Mouse (Mus musculus): ENCODE measurements around the gene Jtb. TPM values are rescaled to one million over a fixed set of nuclear protein-coding genes. Genes with fewer than 3 reads are reported as not detected.

The Jtb gene
- polyA plus RNA-seq, 1 experiment from 2014 or later: 90.3 TPM

DNA sequence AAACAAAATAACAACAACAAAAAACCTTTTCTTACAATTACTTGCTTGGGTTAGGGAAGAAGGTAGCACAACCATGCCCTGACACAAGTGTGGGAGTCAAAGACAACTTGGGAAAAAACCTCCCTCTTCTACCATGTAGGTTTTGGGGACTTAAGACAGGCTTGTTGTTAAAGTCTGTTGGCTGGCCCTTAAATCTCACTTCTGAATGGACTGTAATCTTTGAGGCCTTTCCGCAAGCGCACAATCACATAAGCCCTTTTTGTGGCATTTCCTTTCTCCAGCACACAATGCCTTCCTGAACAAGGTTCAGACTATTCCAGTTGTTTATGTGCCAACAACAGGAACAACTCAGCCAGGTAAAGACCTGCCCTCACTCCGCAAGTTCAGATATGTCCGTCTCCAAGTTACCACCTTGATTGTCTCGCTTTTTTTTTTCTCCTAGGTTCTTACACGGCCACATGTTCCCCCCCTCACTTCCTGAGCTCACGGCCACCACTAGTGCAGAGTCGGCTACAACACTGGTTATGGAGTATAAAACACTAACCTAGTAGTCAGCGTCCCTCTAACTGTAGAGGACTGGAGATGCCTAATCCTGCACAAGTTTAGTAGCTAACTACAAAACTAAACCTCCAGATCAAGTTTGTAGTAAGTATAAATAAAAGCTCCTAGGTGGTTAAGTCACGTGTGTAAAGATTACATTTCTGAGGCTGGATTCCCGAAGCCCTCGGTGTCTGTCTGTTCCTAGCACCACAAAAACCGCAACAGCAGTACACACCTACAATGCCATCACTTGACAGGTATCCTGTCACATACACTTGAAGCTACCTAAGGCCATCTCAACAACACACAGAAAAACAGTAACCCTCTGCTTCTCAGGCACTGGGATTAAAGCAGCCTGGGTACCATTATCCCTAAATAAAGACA is 19.7 kb upstream of the Jtb start:
- Histone ChIP-seq H3K9ac (peak overlapping the region; percentile 88), H3K4me2 (peak overlapping the region; percentile 95), H3K36me3 (peaks cover 58% of the 10 kb centered on the region), H3K27ac (replicated peaks) (no peak overlapping the region), H3K9me3 (no peaks in the 10 kb centered on the region), H3K4me3 (peak overlapping the region; percentile 76), H3K27me3 (no peaks in the 10 kb centered on the region), H3K4me1 (replicated peaks) (peaks cover 32% of the 10 kb centered on the region)
- no peak for ATAC-seq (ENCODE audit: low read depth)
- WGBS: 86% methylated on average over 13 of the region's 13 CpGs

DNA sequence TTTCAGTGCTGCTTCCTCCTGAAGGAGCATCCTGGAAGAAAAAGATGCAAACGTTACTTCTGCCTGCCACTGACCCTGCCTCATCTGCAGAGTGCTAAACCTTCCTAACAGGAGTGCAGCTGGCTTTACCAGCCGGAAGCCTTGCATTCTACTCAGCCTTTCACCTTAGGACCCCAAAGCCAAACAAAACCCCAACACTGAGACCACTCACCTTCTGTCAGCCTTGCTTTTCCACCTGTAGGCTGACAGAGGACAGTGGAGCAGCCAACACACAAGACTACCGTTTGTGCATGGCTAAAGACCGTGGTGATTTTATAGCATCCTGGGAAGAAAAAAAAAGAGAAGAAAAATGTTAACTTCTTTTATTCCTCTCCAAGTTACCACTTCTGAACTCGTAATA is 18.7 kb upstream of the Jtb start:
- WGBS: 13% methylated on average over 5 of the region's 5 CpGs
- Histone ChIP-seq H3K4me2 (peak overlapping the region; percentile 95), H3K27ac (replicated peaks) (peak overlapping the region; percentile 86), H3K9ac (peak overlapping the region; percentile 88), H3K9me3 (no peaks in the 10 kb centered on the region), H3K36me3 (peaks cover 50% of the 10 kb centered on the region), H3K27me3 (no peaks in the 10 kb centered on the region), H3K4me3 (peak overlapping the region; percentile 76), H3K4me1 (replicated peaks) (peaks cover 32% of the 10 kb centered on the region)
- ATAC-seq (ENCODE audit: low read depth): no peak

DNA sequence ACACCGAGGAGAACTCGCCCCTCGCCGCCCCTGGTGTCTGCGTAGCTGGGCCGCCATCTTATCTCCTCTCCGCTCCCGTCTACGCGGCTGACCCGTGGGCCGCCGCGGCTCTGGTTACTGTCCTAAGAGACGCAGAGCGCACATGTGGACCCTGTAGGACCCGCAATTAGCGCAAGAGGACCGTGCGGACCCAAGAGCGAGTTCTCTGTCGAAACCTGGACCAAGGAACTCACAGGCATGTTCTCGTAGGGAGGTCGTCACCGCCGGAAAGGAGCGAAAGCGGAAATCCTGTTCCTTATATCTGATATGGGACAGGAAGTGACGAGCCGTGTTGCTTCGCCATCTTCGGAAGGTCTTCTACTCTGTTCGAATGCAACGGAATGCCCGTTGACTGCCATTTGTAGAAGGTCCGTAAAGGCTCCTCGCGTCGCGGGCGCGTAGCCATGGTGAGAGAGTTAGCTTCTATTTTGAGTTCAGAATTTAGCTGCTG is 18.0 kb upstream of the Jtb start, which contains the start of the genes Rps27 and Rab13:
TSS of gene Rps27 (minus strand) at position 275 of the 490 bp plus-strand sequence.
TSS of gene Rab13 (plus strand) at position 319 of the 490 bp plus-strand sequence.
- H3K9ac ChIP-seq: peak within 1 kb of the TSS; percentile 88
- H3K4me2 ChIP-seq: peak within 1 kb of the TSS; percentile 95
- H3K4me1 ChIP-seq (replicated peaks): peaks cover 32% of the 10 kb centered on the region
- peaks cover 43% of the 10 kb centered on the region for H3K36me3 ChIP-seq
- peak; percentile 96 for ATAC-seq (ENCODE audit: low read depth)
- peak within 1 kb of the TSS; percentile 86 for H3K27ac ChIP-seq (replicated peaks)
- H3K9me3 ChIP-seq: no peaks in the 10 kb centered on the region
- peak within 1 kb of the TSS; percentile 76 for H3K4me3 ChIP-seq
- under 1% methylated on average over 42 of the region's 42 CpGs for WGBS
- H3K27me3 ChIP-seq: no peaks in the 10 kb centered on the region

DNA sequence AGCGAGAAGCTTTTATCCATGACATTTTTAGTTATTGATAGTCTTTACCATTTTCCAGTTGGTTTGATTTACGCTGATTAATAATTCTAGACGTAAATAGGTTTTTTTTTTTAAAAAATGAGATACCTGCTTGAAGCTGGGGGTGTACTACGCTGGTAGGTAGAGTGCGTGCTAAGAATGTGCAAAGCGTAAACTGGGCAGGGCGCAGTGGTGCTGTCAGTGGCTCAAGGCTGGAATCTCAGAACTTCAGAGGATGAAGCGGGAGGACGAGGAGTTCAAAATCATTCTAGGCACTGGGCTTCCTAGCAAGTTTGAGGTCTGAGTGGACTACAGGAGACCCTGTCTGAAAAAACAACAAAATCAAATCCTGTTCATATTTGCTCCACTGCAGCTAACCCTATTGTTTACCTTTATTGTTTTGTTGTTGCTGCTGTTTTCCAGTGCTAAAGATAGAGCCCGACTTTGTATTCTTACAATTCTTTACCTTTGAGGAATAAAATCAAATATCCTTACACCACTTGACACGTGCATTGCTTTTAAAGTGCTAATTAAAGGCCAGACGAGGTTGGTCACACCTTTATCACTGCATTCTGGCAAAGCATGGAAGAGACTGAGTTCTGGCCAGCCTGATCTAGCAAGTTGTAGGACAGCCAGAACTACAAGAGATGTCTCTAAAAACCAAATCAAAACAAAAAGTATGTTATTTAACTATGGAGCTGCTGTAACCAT is 17.3 kb upstream of the Jtb start:
- Histone ChIP-seq H3K27me3 (no peaks in the 10 kb centered on the region), H3K4me2 (peak overlapping the region; percentile 95), H3K36me3 (peaks cover 36% of the 10 kb centered on the region), H3K27ac (replicated peaks) (peak overlapping the region; percentile 69; the same call in 1 of the 2 replicates), H3K9me3 (no peaks in the 10 kb centered on the region), H3K4me3 (peak overlapping the region; percentile 76), H3K4me1 (replicated peaks) (peaks cover 32% of the 10 kb centered on the region), H3K9ac (peak overlapping the region; percentile 60)
- peak; percentile 60 for ATAC-seq (ENCODE audit: low read depth)
- WGBS: 11% methylated on average over 12 of the region's 12 CpGs

- Histone ChIP-seq H3K27ac (replicated peaks) (no peak overlapping the region), H3K36me3 (peaks cover 18% of the 10 kb centered on the region), H3K4me1 (replicated peaks) (peaks cover 37% of the 10 kb centered on the region), H3K9ac (no peak overlapping the region), H3K27me3 (no peaks in the 10 kb centered on the region), H3K9me3 (no peaks in the 10 kb centered on the region), H3K4me3 (no peak overlapping the region), H3K4me2 (no peak overlapping the region)
- ATAC-seq (ENCODE audit: low read depth): no peak
- 38% methylated on average over 1 of the region's 1 CpGs for WGBS
These were observed 15.5 kb upstream of the Jtb start for GRCm38 (mm10) chr3:90215825-90216380.

DNA sequence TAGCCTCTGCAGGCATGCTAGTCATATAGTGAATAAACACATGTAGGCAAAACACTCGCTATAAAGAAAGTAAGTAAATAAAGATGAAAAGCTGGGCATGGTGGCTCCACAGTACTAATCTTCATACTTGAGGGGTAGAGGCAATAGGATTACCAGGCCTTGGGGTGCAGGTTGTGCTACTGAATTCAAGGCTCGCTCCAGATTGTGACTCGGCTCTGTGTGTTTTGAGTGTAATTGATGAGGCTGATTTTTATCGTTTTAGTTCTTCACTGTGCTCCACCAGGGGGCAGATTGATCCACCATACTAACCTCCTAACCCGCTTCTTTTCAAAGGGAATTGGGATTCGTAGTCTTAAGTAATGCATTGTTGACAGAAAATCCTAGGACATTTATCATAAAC is 11.3 kb upstream of the Jtb start:
- peak overlapping the region; percentile 68 for H3K27ac ChIP-seq (replicated peaks)
- peak overlapping the region; percentile 69 for H3K9ac ChIP-seq
- no peaks in the 10 kb centered on the region for H3K27me3 ChIP-seq
- peak overlapping the region; percentile 40 for H3K4me3 ChIP-seq
- peaks cover 19% of the 10 kb centered on the region for H3K4me1 ChIP-seq (replicated peaks)
- WGBS: 10% methylated on average over 6 of the region's 6 CpGs
- H3K9me3 ChIP-seq: no peaks in the 10 kb centered on the region
- peak overlapping the region; percentile 79 for H3K4me2 ChIP-seq
- peak; percentile 65; the same call in 1 of the 2 replicates for ATAC-seq (ENCODE audit: low read depth)
- peaks cover 9% of the 10 kb centered on the region; the same call in 1 of the 2 replicates for H3K36me3 ChIP-seq

GRCm38 (mm10) chr3:90220531-90220951 is 10.9 kb upstream of the Jtb start:
- under 1% methylated on average over 19 of the region's 20 CpGs for WGBS
- no peaks in the 10 kb centered on the region for H3K9me3 ChIP-seq
- H3K4me3 ChIP-seq: peak overlapping the region; percentile 40
- peaks cover 19% of the 10 kb centered on the region for H3K4me1 ChIP-seq (replicated peaks)
- ATAC-seq (ENCODE audit: low read depth): peak; percentile 59
- H3K4me2 ChIP-seq: peak overlapping the region; percentile 79
- H3K27ac ChIP-seq (replicated peaks): peak overlapping the region; percentile 68
- peaks cover 13% of the 10 kb centered on the region; the same call in 1 of the 2 replicates for H3K36me3 ChIP-seq
- H3K27me3 ChIP-seq: no peaks in the 10 kb centered on the region
- H3K9ac ChIP-seq: peak overlapping the region; percentile 69

DNA sequence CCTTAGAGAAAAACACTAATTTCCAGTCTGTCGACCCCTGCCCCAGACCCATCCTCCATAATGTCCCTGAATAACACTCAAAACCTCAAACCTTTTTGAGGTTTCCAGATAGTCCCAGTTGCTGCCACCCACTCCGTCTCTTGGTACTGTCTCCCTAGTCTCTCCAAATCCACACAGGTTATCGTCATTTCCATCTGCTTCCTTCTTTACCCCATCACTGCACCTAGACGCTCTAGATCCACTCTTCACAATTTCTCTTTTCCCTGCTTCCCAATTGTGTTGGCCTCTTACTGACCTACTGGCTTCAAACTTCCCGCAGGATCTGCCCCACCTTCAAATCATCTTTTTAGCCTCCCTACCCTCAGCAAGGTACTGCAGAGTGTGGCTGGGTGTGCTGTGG is 10.3 kb upstream of the Jtb start:
- H3K4me1 ChIP-seq (replicated peaks): peaks cover 19% of the 10 kb centered on the region
- ATAC-seq (ENCODE audit: low read depth): no peak
- H3K27me3 ChIP-seq: no peaks in the 10 kb centered on the region
- H3K4me3 ChIP-seq: peak overlapping the region; percentile 40
- H3K27ac ChIP-seq (replicated peaks): no peak overlapping the region
- WGBS: 31% methylated on average over 5 of the region's 5 CpGs
- H3K4me2 ChIP-seq: peak overlapping the region; percentile 79
- H3K9me3 ChIP-seq: no peaks in the 10 kb centered on the region
- peaks cover 15% of the 10 kb centered on the region; the same call in 1 of the 2 replicates for H3K36me3 ChIP-seq
- peak overlapping the region; percentile 69 for H3K9ac ChIP-seq

DNA sequence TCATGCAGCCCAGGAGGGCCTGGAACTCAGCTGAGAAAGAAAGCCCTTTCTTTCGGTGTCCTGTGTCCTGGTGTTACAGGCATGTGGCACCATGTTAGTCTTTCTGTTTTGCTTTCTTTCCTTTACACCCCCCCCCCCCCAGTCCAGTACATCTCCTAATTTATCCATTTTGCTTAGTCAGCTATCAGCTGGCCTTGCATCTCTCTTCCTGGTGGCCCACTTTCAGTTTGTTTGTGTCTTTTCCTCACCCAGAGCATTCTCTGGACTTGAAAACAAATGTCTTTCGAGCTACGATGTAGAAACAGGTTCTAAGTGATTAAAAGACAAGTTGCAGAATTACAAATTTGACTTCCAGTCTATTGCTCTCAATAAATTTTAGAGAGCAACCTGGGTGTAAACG is 8.9 kb upstream of the Jtb start:
- Histone ChIP-seq H3K9ac (no peak overlapping the region), H3K36me3 (peaks cover 15% of the 10 kb centered on the region; the same call in 1 of the 2 replicates), H3K27me3 (no peaks in the 10 kb centered on the region), H3K9me3 (no peaks in the 10 kb centered on the region), H3K4me1 (replicated peaks) (peaks cover 19% of the 10 kb centered on the region), H3K27ac (replicated peaks) (no peak overlapping the region), H3K4me2 (no peak overlapping the region), H3K4me3 (no peak overlapping the region)
- WGBS: 90% methylated on average over 4 of the region's 4 CpGs
- ATAC-seq (ENCODE audit: low read depth): no peak

- no peak for ATAC-seq (ENCODE audit: low read depth)
- H3K4me2 ChIP-seq: no peak overlapping the region
- WGBS: 87% methylated on average over 3 of the region's 3 CpGs
These were observed 8.5 kb upstream of the Jtb start for GRCm38 (mm10) chr3:90222941-90223340.

DNA sequence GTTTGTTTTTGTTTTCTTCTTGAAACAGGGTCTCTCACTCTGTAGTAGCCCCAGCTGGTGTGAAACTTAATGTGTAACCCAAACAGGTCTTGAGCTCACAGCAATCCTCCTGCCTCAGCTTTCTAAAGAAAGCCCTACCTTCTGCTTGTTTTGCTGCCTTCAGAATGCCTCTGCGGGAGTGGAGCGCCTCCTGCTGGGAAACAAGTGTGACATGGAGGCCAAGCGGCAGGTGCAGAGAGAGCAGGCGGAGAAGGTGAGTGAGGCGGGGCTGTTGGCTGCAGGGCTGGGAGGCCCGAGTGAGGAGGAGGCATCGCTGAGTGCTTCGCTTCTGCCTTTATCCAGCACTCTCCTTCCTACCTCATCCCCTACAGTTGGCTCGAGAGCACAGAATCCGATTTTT is 7.1 kb upstream of the Jtb start:
- Histone ChIP-seq H3K27me3 (no peaks in the 10 kb centered on the region), H3K4me3 (no peak overlapping the region), H3K9me3 (no peaks in the 10 kb centered on the region), H3K4me2 (no peak overlapping the region), H3K27ac (replicated peaks) (no peak overlapping the region), H3K36me3 (peaks cover 15% of the 10 kb centered on the region; the same call in 1 of the 2 replicates), H3K9ac (no peak overlapping the region), H3K4me1 (replicated peaks) (peaks cover 19% of the 10 kb centered on the region)
- WGBS: 80% methylated on average over 10 of the region's 10 CpGs
- no peak for ATAC-seq (ENCODE audit: low read depth)

More at GRCm38 (mm10) chr3:90222941-90223340, 8.5 kb upstream of the Jtb start:
- Histone ChIP-seq H3K27me3 (no peaks in the 10 kb centered on the region), H3K36me3 (peaks cover 15% of the 10 kb centered on the region; the same call in 1 of the 2 replicates), H3K27ac (replicated peaks) (no peak overlapping the region), H3K4me3 (no peak overlapping the region), H3K9me3 (no peaks in the 10 kb centered on the region), H3K9ac (no peak overlapping the region), H3K4me1 (replicated peaks) (peaks cover 19% of the 10 kb centered on the region)
